Mouse (Mus musculus): ENCODE data around the gene Trmt61a.

Gene Trmt61a

DNA sequence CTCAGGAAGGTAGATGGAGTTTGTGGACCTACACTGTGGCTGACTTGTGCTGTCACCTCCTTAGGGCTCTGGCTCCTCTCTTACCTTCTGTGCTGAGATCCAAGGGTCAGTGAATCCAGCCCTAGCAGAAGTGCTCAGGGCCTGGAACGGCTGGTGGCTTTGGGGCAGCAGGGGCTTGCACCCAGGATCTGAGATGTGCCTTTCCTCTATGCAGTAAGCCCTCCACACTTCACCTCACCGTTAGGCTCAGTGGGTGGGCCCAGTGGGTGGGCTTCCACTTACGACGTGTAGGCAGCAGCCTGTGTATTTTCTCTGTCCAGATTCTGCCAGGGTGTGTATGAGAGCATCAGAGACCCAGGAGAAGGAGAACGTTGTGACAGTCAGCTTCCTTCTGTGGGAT is 55.0 kb downstream of the Trmt61a start:
- no peak for DNase-seq (ENCODE audit: low spot score in 2 of 2)
